Mouse (Mus musculus) stomach, postnatal 0 days (tissue): ENCODE data around the gene Ercc5.

ENCODE experiments used
- CTCF ChIP-seq: IDR thresholded peaks from 2 replicates; pipeline ENCODE4 v1.5.1; 2016; ENCODE audit warnings: antibody characterized with exemption, low read depth, mild to moderate bottlenecking, moderate library complexity
- EP300 ChIP-seq: optimal IDR thresholded peaks from 2 replicates; pipeline ENCODE3; 2016; ENCODE audit warnings: antibody characterized with exemption

DNA sequence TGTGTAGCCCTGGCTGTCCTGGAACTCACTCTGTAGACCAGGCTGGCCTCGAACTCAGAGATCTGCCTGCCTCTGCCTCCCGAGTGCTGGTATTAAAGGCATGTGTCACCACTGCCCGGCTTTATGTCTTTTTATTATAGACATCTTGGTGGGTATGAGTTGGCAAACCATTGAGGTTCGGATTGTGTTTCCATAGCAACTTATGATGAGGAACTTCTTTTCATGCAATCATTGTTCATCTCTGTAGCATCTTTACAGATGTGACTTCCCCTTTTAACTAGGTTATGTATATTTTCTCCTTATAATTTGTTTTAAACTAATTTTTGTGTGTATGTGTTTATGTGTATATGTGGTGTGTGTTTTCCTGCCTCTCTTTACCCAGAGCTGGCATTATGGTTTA, 22.0 kb upstream of the Ercc5 start:
- TF ChIP-seq EP300, result no peak
- TF ChIP-seq CTCF, result no peak
